Mouse (Mus musculus) central nervous system, embryonic 18 days (tissue): ENCODE measurements around the gene Gdpd3. TPM values are rescaled to one million over a fixed set of nuclear protein-coding genes. Genes with fewer than 3 reads are reported as not detected.

Experiments used
- polyA plus RNA-seq: library from polyadenylated mRNA; depleted of rRNA; stranded (reverse); fragments of >200 nt; gene quantifications from 2 replicates; pipeline ENCODE4 v1.2.3, GENCODE M21; 2012; rRNA removed

The Gdpd3 gene
- polyA plus RNA-seq, result 7.9 TPM in 2 replicates

DNA sequence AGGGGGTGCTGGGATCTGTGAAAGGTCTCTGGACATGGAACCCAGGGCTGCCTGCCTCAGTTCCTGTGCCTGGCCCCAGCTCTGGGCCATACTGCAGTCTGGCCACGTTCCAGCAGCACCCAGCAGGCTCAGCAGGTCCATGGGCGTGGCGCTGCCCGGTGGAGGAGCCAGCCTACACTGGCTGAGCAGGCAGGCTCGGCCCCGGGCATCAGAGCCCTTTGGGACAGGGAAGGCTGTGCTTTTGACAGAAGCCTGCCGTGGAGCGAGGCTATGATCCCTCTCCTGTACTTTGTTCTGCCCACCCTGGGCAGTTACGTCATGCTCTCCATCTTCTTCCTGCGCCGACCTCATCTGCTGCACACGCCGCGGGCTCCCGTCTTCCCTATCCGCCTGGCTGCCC lies at the start of gene Gdpd3:
Gdpd3 (plus strand) TSS at position 134 of the 400 bp plus-strand sequence.

DNA sequence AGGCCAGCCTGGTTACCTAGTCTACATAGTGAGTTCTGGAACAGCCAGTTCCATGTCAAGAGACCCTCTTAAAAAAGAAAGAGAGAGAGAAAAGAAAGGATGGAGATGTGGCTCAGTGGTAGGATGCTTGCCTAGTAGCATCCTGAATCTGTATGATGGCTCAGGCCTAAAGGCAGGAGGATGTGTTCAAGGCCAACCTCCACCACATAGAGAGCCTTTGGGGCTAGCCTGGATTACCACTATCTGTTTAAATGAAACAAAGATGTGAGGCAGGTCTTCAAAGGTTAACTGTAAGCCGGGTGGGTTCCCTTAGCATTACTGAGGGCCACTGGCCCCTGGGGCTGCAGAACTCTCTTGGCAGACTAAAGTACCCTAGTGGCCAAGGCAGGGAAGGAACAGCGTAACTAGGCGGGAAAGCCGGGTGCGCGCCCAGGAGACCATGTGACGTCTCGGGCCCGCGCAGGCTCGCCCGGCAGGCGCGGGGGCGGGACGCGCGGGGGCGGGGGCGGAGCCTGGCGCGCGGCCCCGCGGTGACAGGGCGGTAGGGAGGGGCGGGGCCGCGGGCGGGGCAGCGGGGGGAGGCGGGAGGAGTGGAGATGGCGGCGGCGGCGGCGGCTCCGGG lies 7.0 kb upstream of the Gdpd3 start, which contains the start of gene Mapk3:
Mapk3 (plus strand) TSS at position 552 of the 622 bp plus-strand sequence.

DNA sequence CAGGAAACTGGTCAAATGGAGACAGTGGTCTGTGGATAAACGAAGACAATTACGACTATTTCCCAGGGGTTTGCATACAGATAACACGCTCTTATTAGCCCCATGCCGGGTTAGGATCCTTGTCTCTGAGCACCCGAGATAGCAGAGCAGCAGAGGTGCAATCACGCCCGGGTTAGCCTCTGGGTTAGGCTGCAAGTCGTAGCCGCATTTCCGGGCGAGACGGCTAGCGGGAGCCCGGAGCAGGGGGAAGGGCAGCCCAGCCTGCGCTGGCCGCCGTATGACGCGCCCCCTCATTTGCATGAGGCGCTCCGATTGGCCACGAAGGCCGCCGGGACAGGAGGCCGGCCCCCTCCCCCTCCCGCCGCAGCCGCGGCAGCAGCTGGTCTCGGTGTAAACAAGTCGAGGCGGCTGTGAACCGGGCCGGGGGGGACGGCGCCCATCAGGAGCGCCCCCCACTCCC lies 10.5 kb downstream of the Gdpd3 start, which contains the start of gene Ypel3:
Ypel3 (plus strand) TSS at position 358 of the 460 bp plus-strand sequence.

DNA sequence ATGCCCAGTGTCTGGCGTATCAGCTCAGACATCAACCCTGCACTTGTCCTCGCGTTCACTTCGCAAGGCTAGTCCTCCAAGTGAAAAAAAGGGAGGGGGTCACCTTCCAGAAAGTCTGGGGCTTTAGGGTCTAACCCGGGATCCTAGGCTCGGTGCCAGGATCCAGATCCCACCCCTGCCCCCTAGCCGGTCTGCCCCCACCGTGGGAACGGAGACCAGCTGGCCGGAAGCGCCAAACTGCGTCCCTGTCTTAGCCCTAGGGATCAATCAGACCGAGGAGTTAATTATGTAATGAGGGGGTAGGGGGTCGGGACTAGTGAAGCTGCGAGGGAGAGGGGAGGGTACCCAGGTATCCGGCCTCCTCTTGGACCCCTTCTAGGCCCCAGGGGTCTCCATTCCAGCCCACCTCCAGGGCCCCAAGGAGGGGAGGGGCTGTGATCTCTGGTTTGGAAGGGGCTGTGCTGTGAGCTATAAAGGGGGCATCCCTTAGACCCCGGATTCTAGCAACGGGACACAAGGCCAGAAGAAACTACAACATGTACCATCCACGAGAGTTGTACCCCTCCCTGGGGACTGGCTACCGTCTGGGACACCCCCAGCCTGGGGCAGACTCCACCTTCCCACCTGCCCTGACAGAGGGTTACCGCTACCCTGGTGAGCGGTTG lies 15.0 kb downstream of the Gdpd3 start, which contains the start of gene Tbx6:
Tbx6 (plus strand) TSS at position 513 of the 665 bp plus-strand sequence.

GRCm38 (mm10) chr7:126791851-126792720 lies 26.0 kb downstream of the Gdpd3 start, which contains the start of gene Ppp4c:
Gene Ppp4c (minus strand): TSS chr7:126792496.

GRCm38 (mm10) chr7:126797411-126798126 lies 31.4 kb downstream of the Gdpd3 start, which contains the start of gene Fam57b:
Gene Fam57b (plus strand): TSS chr7:126797668.

Other genes starting within 250 kb of the Gdpd3 start
- 114 and 117 TPM in 2 replicates for gene Eif3c, start 199.9 kb upstream of the Gdpd3 start, polyA plus RNA-seq
- 0.27 and 0.32 TPM in 2 replicates for gene Apobr, start 181.4 kb upstream of the Gdpd3 start, polyA plus RNA-seq
- 51.0 and 53.4 TPM in 2 replicates for gene Cln3, start 180.5 kb upstream of the Gdpd3 start, polyA plus RNA-seq
- gene Il27, start 171.4 kb upstream of the Gdpd3 start, polyA plus RNA-seq, result not detected in 2 replicates
- 10.0 and 10.4 TPM in 2 replicates for gene Nupr1, start 135.5 kb upstream of the Gdpd3 start, polyA plus RNA-seq
- gene Sgf29, start 117.0 kb upstream of the Gdpd3 start, polyA plus RNA-seq, result 50.4 and 55.7 TPM in 2 replicates
- 8.5 and 9.5 TPM in 2 replicates for gene Sult1a1, start 89.9 kb upstream of the Gdpd3 start, polyA plus RNA-seq
- 51.8 and 60.8 TPM in 2 replicates for gene Bola2, start 70.9 kb upstream of the Gdpd3 start, polyA plus RNA-seq
- 41.3 and 45.8 TPM in 2 replicates for gene Slx1b, start 70.5 kb upstream of the Gdpd3 start, polyA plus RNA-seq
- gene Coro1a, start 58.5 kb upstream of the Gdpd3 start, polyA plus RNA-seq, result 136 and 144 TPM in 2 replicates
- 247 and 263 TPM in 2 replicates for gene Mapk3, start 6.7 kb upstream of the Gdpd3 start, polyA plus RNA-seq
- gene Ypel3, start 10.6 kb downstream of the Gdpd3 start, polyA plus RNA-seq, result 211 and 214 TPM in 2 replicates
- gene Tbx6, start 15.1 kb downstream of the Gdpd3 start, polyA plus RNA-seq, result 1.3 TPM in 2 replicates
- gene Ppp4c, start 26.2 kb downstream of the Gdpd3 start, polyA plus RNA-seq, result 155 and 157 TPM in 2 replicates
- 147 and 196 TPM in 2 replicates for gene Fam57b, start 31.3 kb downstream of the Gdpd3 start, polyA plus RNA-seq
- gene 4930451I11Rik, start 65.3 kb downstream of the Gdpd3 start, polyA plus RNA-seq, result not detected in 2 replicates
- 41.2 and 42.6 TPM in 2 replicates for gene Doc2a, start 81.1 kb downstream of the Gdpd3 start, polyA plus RNA-seq
- 61.5 and 63.2 TPM in 2 replicates for gene Hirip3, start 95.6 kb downstream of the Gdpd3 start, polyA plus RNA-seq
- gene Ino80e, start 96.0 kb downstream of the Gdpd3 start, polyA plus RNA-seq, result 79.7 and 83.9 TPM in 2 replicates
- 99.8 and 102 TPM in 2 replicates for gene Taok2, start 118.4 kb downstream of the Gdpd3 start, polyA plus RNA-seq
- gene Tmem219, start 156.6 kb downstream of the Gdpd3 start, polyA plus RNA-seq, result 31.6 and 32.1 TPM in 2 replicates
- 109 and 134 TPM in 2 replicates for gene Kctd13, start 162.5 kb downstream of the Gdpd3 start, polyA plus RNA-seq
- gene Asphd1, start 183.2 kb downstream of the Gdpd3 start, polyA plus RNA-seq, result 29.9 TPM in 2 replicates
- 94.9 and 108 TPM in 2 replicates for gene Sez6l2, start 184.2 kb downstream of the Gdpd3 start, polyA plus RNA-seq
- gene Cdipt, start 209.6 kb downstream of the Gdpd3 start, polyA plus RNA-seq, result 150 and 151 TPM in 2 replicates
- gene Cdiptos, start 209.8 kb downstream of the Gdpd3 start, polyA plus RNA-seq, result 0.73 and 1.1 TPM in 2 replicates
- gene Mvp, start 248.3 kb downstream of the Gdpd3 start, polyA plus RNA-seq, result 4.1 and 4.6 TPM in 2 replicates